ENCODE assay signal across 18 mouse cellular contexts in genomic region chr2:103293751-103294150, GRCm38 (mm10). TPM values are rescaled to one million over a fixed set of nuclear protein-coding genes. Genes with fewer than 3 reads are reported as not detected.
DNase-seq lines count a peak whose midpoint lies in the region; ATAC-seq and TF ChIP-seq lines count a peak whose summit lies in the region.
"Had no signal": no experiment of that assay in that cellular context is flagged by ENCODE, and none has a peak within 500 bp of the region (broad histone marks: within the 10 kb centered on the region; RNA-seq: fewer than 3 reads in every experiment).

No protein-coding gene starts in this region.

- DNase-seq in adrenal gland, adult 8-10 months: peak; percentile 84
- DNase-seq in adrenal gland, postnatal 14 days: peak; percentile 68
- peak; percentile 83 for DNase-seq in kidney, adult 2 months
- DNase-seq in kidney, postnatal 36 days: peak; percentile 70 to 79
- no peak for DNase-seq in lung, postnatal 4 days
- no peak for DNase-seq in embryo, embryonic 10.5 days (ENCODE audit: low spot score)
- DNase-seq: cerebellum, postnatal 25 days; liver, postnatal 0 days; thymus, postnatal 14 days had no signal

- no peak for ATAC-seq in midbrain, embryonic 16.5 days
- ATAC-seq: activated CD4-positive, CD25-positive, alpha-beta regulatory T cell, adult 4 months; liver, postnatal 0 days had no signal

- WGBS in kidney, adult 2 months: 51% methylated on average over 5 of the region's 5 CpGs
- WGBS in midbrain, embryonic 16.5 days: 74% methylated on average over 5 of the region's 5 CpGs

- peak; percentile 30; the same call in 1 of the 2 replicates for TF ChIP-seq CTCF in kidney, adult 2 months (conservative IDR thresholded peaks at IDR 0.05; ENCODE audit: insufficient read depth, insufficient read length, low read depth, low read length)

- no peaks in the 10 kb centered on the region for H3K27me3 ChIP-seq in kidney, adult 2 months (replicated peaks; ENCODE audit: control insufficient read depth, insufficient read depth, low read length)
- no peaks in the 10 kb centered on the region for H3K27me3 ChIP-seq in midbrain, embryonic 16.5 days (ENCODE audit: control insufficient read depth, insufficient read depth, low read depth, low read length)
- H3K27me3 ChIP-seq: embryonic facial prominence, embryonic 12.5 days; hindbrain, embryonic 12.5 days; neural tube, embryonic 12.5 days had no signal

- no peaks in the 10 kb centered on the region for H3K36me3 ChIP-seq in kidney, adult 2 months (ENCODE audit: control insufficient read depth, insufficient read depth, low read length)
- no peaks in the 10 kb centered on the region for H3K36me3 ChIP-seq in midbrain, embryonic 16.5 days (ENCODE audit: control insufficient read depth, insufficient read depth, low read length)
- H3K36me3 ChIP-seq: embryonic facial prominence, embryonic 12.5 days; heart, embryonic 13.5 days; hindbrain, embryonic 12.5 days; limb, embryonic 12.5 days; neural tube, embryonic 12.5 days had no signal

- H3K9ac ChIP-seq in midbrain, embryonic 16.5 days (ENCODE audit: low read depth, low read length): no peak overlapping the region
- H3K9ac ChIP-seq: embryonic facial prominence, embryonic 12.5 days; heart, embryonic 13.5 days; hindbrain, embryonic 12.5 days; limb, embryonic 12.5 days; liver, postnatal 0 days; neural tube, embryonic 12.5 days had no signal

- peaks cover 3% of the 10 kb centered on the region; the same call in 1 of the 2 replicates for H3K4me1 ChIP-seq in kidney, adult 2 months (ENCODE audit: control insufficient read depth, insufficient read depth, low read length)
- H3K4me1 ChIP-seq in midbrain, embryonic 16.5 days (ENCODE audit: control insufficient read depth, insufficient read depth, low read length): no peaks in the 10 kb centered on the region
- H3K4me1 ChIP-seq: embryonic facial prominence, embryonic 12.5 days; neural tube, embryonic 12.5 days had no signal

- no peaks in the 10 kb centered on the region for H3K9me3 ChIP-seq in midbrain, embryonic 16.5 days (replicated peaks; ENCODE audit: control insufficient read depth, low read length, poor library complexity, severe bottlenecking)
- H3K9me3 ChIP-seq: embryonic facial prominence, embryonic 12.5 days; heart, embryonic 13.5 days; hindbrain, embryonic 12.5 days; limb, embryonic 12.5 days; neural tube, embryonic 12.5 days had no signal

- no peak overlapping the region for H3K4me2 ChIP-seq in midbrain, embryonic 16.5 days (ENCODE audit: low read length)
- H3K4me2 ChIP-seq: embryonic facial prominence, embryonic 12.5 days; heart, embryonic 13.5 days; hindbrain, embryonic 12.5 days; limb, embryonic 12.5 days; neural tube, embryonic 12.5 days had no signal

- no peak overlapping the region for H3K4me3 ChIP-seq in kidney, adult 2 months (ENCODE audit: insufficient read depth, low read depth, low read length)
- no peak overlapping the region for H3K4me3 ChIP-seq in midbrain, embryonic 16.5 days (ENCODE audit: low read depth, low read length)
- H3K4me3 ChIP-seq: embryonic facial prominence, embryonic 12.5 days; heart, embryonic 13.5 days; hindbrain, embryonic 12.5 days; limb, embryonic 12.5 days; neural tube, embryonic 12.5 days had no signal

- no peak for TF ChIP-seq POLR2A in kidney, adult 2 months (IDR thresholded peaks at IDR 0.05; ENCODE audit: low read depth, low read length)

- peak overlapping the region; percentile 26 for H3K27ac ChIP-seq in kidney, adult 2 months (ENCODE audit: insufficient read depth, low read depth, low read length)
- H3K27ac ChIP-seq in midbrain, embryonic 16.5 days (ENCODE audit: low read length): no peak overlapping the region
- H3K27ac ChIP-seq: embryonic facial prominence, embryonic 12.5 days; heart, embryonic 13.5 days; hindbrain, embryonic 12.5 days; limb, embryonic 12.5 days; macrophage; neural tube, embryonic 12.5 days had no signal

RNA-seq across cellular contexts. Expression of gene Ehf, which starts 9.3 kb away (rescaled TPM):
- total RNA-seq in adrenal gland, adult 8-10 months (2022): under 1 TPM in 2 of 4 experiments, not detected in 2; 0.35 to 0.84 TPM
- 0.41 and 1.2 TPM in 2 replicates for total RNA-seq in adrenal gland, postnatal 14 days (2021)
- polyA plus RNA-seq in kidney, adult 2 months (2012; rRNA removed): 22.3 and 28.8 TPM in 2 replicates
- 0.10 and 0.19 TPM in 2 replicates for polyA plus RNA-seq in midbrain, embryonic 16.5 days (2015; fragmentation: Nextera tagmentation; extraction: Ambion mirVana)
- polyA plus RNA-seq: activated CD4-positive, CD25-positive, alpha-beta regulatory T cell, adult 4 months; forebrain, embryonic 11.5 days; hindbrain, embryonic 12.5 days; neural tube, embryonic 12.5 days had no signal

Comparison
In these comparisons a context has a peak if more than half of its experiments do, and no peak if none do; other contexts are left out.
1. DNase-seq: peak in adrenal gland, adult 8-10 months (single experiment), adrenal gland, postnatal 14 days (single experiment), kidney, adult 2 months (single experiment) and kidney, postnatal 36 days (2 of 2); none in lung, postnatal 4 days (0 of 2) and embryo, embryonic 10.5 days (single experiment).